Comparison of ENCODE assay signal across 28 mouse cellular contexts in the genomic region with DNA sequence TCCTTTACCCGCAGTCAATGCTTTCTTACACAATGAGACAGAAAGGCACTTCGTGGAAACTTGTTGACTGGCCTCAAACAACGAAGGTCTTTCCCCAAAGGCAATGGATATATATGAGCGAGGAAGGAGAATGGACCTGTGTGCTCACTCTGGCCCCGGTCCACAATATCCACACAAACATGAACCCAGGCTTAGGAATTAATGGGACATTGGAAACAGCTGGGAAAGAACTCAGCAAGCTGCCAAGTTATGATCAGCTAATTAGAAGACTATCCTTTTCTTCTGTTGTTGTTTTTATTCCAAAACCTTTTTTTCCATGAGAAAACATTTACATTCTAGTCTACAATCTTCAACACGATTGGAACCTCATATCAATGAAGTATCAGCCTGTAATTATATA.
DNase-seq lines count a peak whose midpoint lies in the region; ATAC-seq and TF ChIP-seq lines count a peak whose summit lies in the region.
"Had no signal": no experiment of that assay in that cellular context is flagged by ENCODE, and none has a peak within 500 bp of the region (broad histone marks: within the 10 kb centered on the region; RNA-seq: fewer than 3 reads in every experiment).

No protein-coding gene starts in this region.

- peak overlapping the region; percentile 31; the same call in 1 of the 2 replicates for H3K27ac ChIP-seq in kidney, adult 2 months (ENCODE audit: insufficient read depth, low read depth, low read length)
- no peak overlapping the region for H3K27ac ChIP-seq in liver, adult 2 months (replicated peaks; ENCODE audit: insufficient read depth, low read depth, low read length)
- H3K27ac ChIP-seq in liver, embryonic 12.5 days: no peak overlapping the region
- H3K27ac ChIP-seq: embryonic facial prominence, embryonic 10.5 days; embryonic facial prominence, embryonic 13.5 days; forebrain, embryonic 12.5 days; forebrain, embryonic 15.5 days; heart, embryonic 15.5 days; hindbrain, embryonic 10.5 days had no signal

- no peak overlapping the region for H3K4me2 ChIP-seq in liver, embryonic 12.5 days
- H3K4me2 ChIP-seq: embryonic facial prominence, embryonic 13.5 days; forebrain, embryonic 12.5 days; forebrain, embryonic 15.5 days; heart, embryonic 12.5 days; heart, embryonic 15.5 days had no signal

- TF ChIP-seq POLR2A in kidney, adult 2 months (IDR thresholded peaks at IDR 0.05; ENCODE audit: low read depth, low read length): no peak
- no peak for TF ChIP-seq POLR2A in liver, adult 2 months (IDR thresholded peaks at IDR 0.05; ENCODE audit: extremely low read depth, insufficient read depth, low read length)

- H3K79me2 ChIP-seq in liver, adult 2 months (ENCODE audit: control insufficient read depth, insufficient read depth, low read length): no peaks in the 10 kb centered on the region

- DNase-seq in kidney, adult 2 months: peak; percentile 24
- no peak for DNase-seq in kidney, adult 11 months
- peak; percentile 53 for DNase-seq in kidney, postnatal 10 days
- no peak for DNase-seq in kidney, adult 18-20 months
- peak; percentile 28 for DNase-seq in liver, adult 2 months (ENCODE audit: extremely low read depth, low read depth, low spot score)
- peak; percentile 26 for DNase-seq in lung, postnatal 10 days
- no peak for DNase-seq in lung, adult 18-20 months
- DNase-seq: adrenal gland, adult 8-10 months; adrenal gland, postnatal 25 days; cerebellum, adult 11-12 months; cerebellum, adult 8-10 months; cerebellum, postnatal 10 days; cerebellum, postnatal 36 days; embryo, embryonic 11 days; gastrocnemius, postnatal 25 days; heart, adult 18-20 months; heart, postnatal 10 days; heart, postnatal 36 days had no signal

- no peaks in the 10 kb centered on the region for H3K4me1 ChIP-seq in kidney, adult 2 months (ENCODE audit: control insufficient read depth, insufficient read depth, low read length)
- no peaks in the 10 kb centered on the region for H3K4me1 ChIP-seq in liver, adult 2 months (ENCODE audit: control insufficient read depth, insufficient read depth, low read length)
- H3K4me1 ChIP-seq in liver, embryonic 12.5 days: no peaks in the 10 kb centered on the region; the same call in 1 of the 2 replicates
- H3K4me1 ChIP-seq: embryonic facial prominence, embryonic 10.5 days; embryonic facial prominence, embryonic 13.5 days; forebrain, embryonic 12.5 days; forebrain, embryonic 15.5 days; hindbrain, embryonic 10.5 days had no signal

- WGBS in kidney, adult 2 months: 71% methylated on average over 6 of the region's 6 CpGs
- WGBS in liver, adult 2 months: 82% methylated on average over 6 of the region's 6 CpGs
- 59% methylated on average over 6 of the region's 6 CpGs for WGBS in liver, embryonic 12.5 days (ENCODE audit: insufficient replicate concordance)

- no peak overlapping the region for H3K4me3 ChIP-seq in kidney, adult 2 months (ENCODE audit: insufficient read depth, low read depth, low read length)
- H3K4me3 ChIP-seq in liver, adult 2 months (ENCODE audit: insufficient read depth, low read depth, low read length): no peak overlapping the region
- no peak overlapping the region for H3K4me3 ChIP-seq in liver, embryonic 12.5 days
- H3K4me3 ChIP-seq: embryonic facial prominence, embryonic 10.5 days; embryonic facial prominence, embryonic 13.5 days; erythroblast, embryonic 14.5 days; forebrain, embryonic 12.5 days; forebrain, embryonic 15.5 days; heart, embryonic 12.5 days; heart, embryonic 15.5 days; hindbrain, embryonic 10.5 days had no signal

- no peak overlapping the region for H3K9ac ChIP-seq in liver, adult 2 months (ENCODE audit: low read depth, low read length)
- H3K9ac ChIP-seq in liver, embryonic 12.5 days: no peak overlapping the region
- H3K9ac ChIP-seq: embryonic facial prominence, embryonic 13.5 days; forebrain, embryonic 12.5 days; forebrain, embryonic 15.5 days; heart, embryonic 12.5 days; heart, embryonic 15.5 days had no signal

- H3K9me3 ChIP-seq in liver, embryonic 12.5 days (replicated peaks): no peaks in the 10 kb centered on the region
- H3K9me3 ChIP-seq: embryonic facial prominence, embryonic 10.5 days; embryonic facial prominence, embryonic 13.5 days; forebrain, embryonic 12.5 days; forebrain, embryonic 15.5 days; heart, embryonic 12.5 days; heart, embryonic 15.5 days; hindbrain, embryonic 10.5 days had no signal

- H3K36me3 ChIP-seq in kidney, adult 2 months (ENCODE audit: control insufficient read depth, insufficient read depth, low read length): no peaks in the 10 kb centered on the region
- no peaks in the 10 kb centered on the region for H3K36me3 ChIP-seq in liver, adult 2 months (ENCODE audit: control insufficient read depth, insufficient read depth, low read length)
- H3K36me3 ChIP-seq in liver, embryonic 12.5 days: no peaks in the 10 kb centered on the region
- H3K36me3 ChIP-seq: embryonic facial prominence, embryonic 10.5 days; embryonic facial prominence, embryonic 13.5 days; forebrain, embryonic 12.5 days; forebrain, embryonic 15.5 days; heart, embryonic 12.5 days; heart, embryonic 15.5 days; hindbrain, embryonic 10.5 days had no signal

- no peak for TF ChIP-seq CTCF in kidney, adult 2 months (conservative IDR thresholded peaks at IDR 0.05; ENCODE audit: insufficient read depth, insufficient read length, low read depth, low read length)
- TF ChIP-seq CTCF in liver, adult 2 months (IDR thresholded peaks at IDR 0.05; ENCODE audit: low read depth, low read length): no peak

- H3K27me3 ChIP-seq in kidney, adult 2 months (replicated peaks; ENCODE audit: control insufficient read depth, insufficient read depth, low read length): no peaks in the 10 kb centered on the region
- no peaks in the 10 kb centered on the region for H3K27me3 ChIP-seq in liver, adult 2 months (ENCODE audit: control insufficient read depth, insufficient read depth, low read length)
- no peaks in the 10 kb centered on the region for H3K27me3 ChIP-seq in liver, embryonic 12.5 days (replicated peaks)
- H3K27me3 ChIP-seq: embryonic facial prominence, embryonic 13.5 days; forebrain, embryonic 12.5 days; forebrain, embryonic 15.5 days; heart, embryonic 12.5 days; heart, embryonic 15.5 days had no signal

- no peak for ATAC-seq in liver, embryonic 12.5 days
- ATAC-seq: activated CD4-positive, CD25-positive, alpha-beta regulatory T cell, adult 4 months; forebrain, embryonic 15.5 days had no signal

Comparison
In these comparisons a context has a peak if more than half of its experiments do, and no peak if none do; other contexts are left out.
1. DNase-seq: peak in kidney, adult 2 months (single experiment), kidney, postnatal 10 days (single experiment), liver, adult 2 months (single experiment) and lung, postnatal 10 days (single experiment); none in kidney, adult 11 months (single experiment), kidney, adult 18-20 months (single experiment) and lung, adult 18-20 months (0 of 2).